Mouse (Mus musculus): Measurements from ENCODE around the gene B230118H07Rik.

DNA sequence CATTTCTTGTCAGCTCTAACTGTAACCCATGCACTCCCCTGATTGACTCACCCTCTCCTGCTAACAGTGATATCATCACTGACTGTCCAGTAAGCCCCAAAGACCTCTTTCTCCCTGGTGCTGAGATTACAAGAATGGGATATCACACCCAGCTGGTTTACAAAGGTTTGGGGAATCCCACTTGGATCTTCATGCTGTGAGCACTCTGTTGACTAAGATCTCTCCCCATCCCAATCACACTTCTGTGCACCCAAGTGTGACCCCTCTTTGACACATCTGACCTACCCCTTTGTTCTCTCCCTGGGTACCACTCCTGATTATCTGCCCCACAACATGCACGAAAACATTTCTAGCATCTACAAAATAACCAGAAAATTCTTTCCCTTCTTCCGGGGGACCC, 971 bp downstream of the B230118H07Rik start:
- TF ChIP-seq CTCF (IDR thresholded peaks at IDR 0.05; ENCODE audit: low read depth, low read length) = no peak
- TF ChIP-seq POLR2AphosphoS5 (IDR thresholded peaks at IDR 0.05; ENCODE audit: insufficient replicate concordance, low read depth, low read length) = no peak
- TF ChIP-seq TAL1 (conservative IDR thresholded peaks at IDR 0.05; ENCODE audit: low read depth, low read length) = no peak
- TF ChIP-seq GATA1 (IDR thresholded peaks at IDR 0.05; ENCODE audit: borderline replicate concordance, low read length) = no peak
- TF ChIP-seq GATA2 (IDR thresholded peaks at IDR 0.05; ENCODE audit: borderline replicate concordance, low read depth, low read length) = no peak

Measured in G1E (cell line).